Mouse (Mus musculus) liver, embryonic 14.5 days (tissue): Measurements from ENCODE around the gene Ccdc124. TPM values are rescaled to one million over a fixed set of nuclear protein-coding genes. Genes with fewer than 3 reads are reported as not detected.
A peak's percentile ranks its signal among the peaks of the same experiment; 100 is the strongest.

Experiments
- ATAC-seq: fragments of 200-750 bp; cut with Nextera tagmentation; 2 replicates; pipeline ENCODE4 v1.8.0; 2017; ENCODE audit warnings: moderate number of reproducible peaks, mild to moderate bottlenecking, moderate library complexity; ENCODE audit not compliant: insufficient read depth
- DNase-seq, 3 experiments: peaks; one replicate each; pipeline ENCODE4 v3.0.0-alpha.2; 2012 to 2013; ENCODE audit warnings: low read depth in 3 of 3, low spot score in 3 of 3
- H3K27ac ChIP-seq: fragments of 300-500 bp; sonication (generic); 2 replicates; pipeline ENCODE4 v1.5.1; 2014; ENCODE audit warnings: moderate library complexity, mild to moderate bottlenecking, control low read depth, inconsistent platforms
- H3K27me3 ChIP-seq: fragments of 300-500 bp; sonication (generic); 2 replicates; pipeline ENCODE4 v1.6.1; 2014; ENCODE audit warnings: mild to moderate bottlenecking, low read length, moderate library complexity; ENCODE audit not compliant: control insufficient read depth, insufficient read depth
- H3K36me3 ChIP-seq: fragments of 300-500 bp; sonication (generic); replicated peaks from 2 replicates; pipeline ENCODE4 v1.6.1; 2014; ENCODE audit warnings: low read depth; ENCODE audit not compliant: control insufficient read depth, insufficient read depth
- H3K4me1 ChIP-seq, 2 experiments: fragments of 200-500 bp in 1 of 2; fragments of 300-500 bp in 1 of 2; sonication (generic) in 1 of 2; replicated peaks; 2 replicates each; pipeline ENCODE4 v1.6.1; 2012 to 2014; ENCODE audit warnings: antibody characterized with exemption in 1 of 2, inconsistent platforms in 1 of 2, low read length in 1 of 2; ENCODE audit not compliant: control insufficient read depth in 2 of 2, insufficient read depth in 2 of 2
- H3K4me2 ChIP-seq: fragments of 300-500 bp; sonication (generic); 2 replicates; pipeline ENCODE4 v1.6.1; 2014; ENCODE audit warnings: low read depth, mild to moderate bottlenecking, control low read depth, moderate library complexity
- H3K4me3 ChIP-seq, 2 experiments: fragments of 200-500 bp in 1 of 2; fragments of 300-500 bp in 1 of 2; sonication (generic) in 1 of 2; 2 replicates each; pipeline ENCODE4 v1.5.1; 2012 to 2014; ENCODE audit warnings: low read depth in 2 of 2, low read length in 2 of 2, mild to moderate bottlenecking in 2 of 2, control low read depth in 1 of 2, inconsistent platforms in 1 of 2, moderate library complexity in 1 of 2; ENCODE audit not compliant: insufficient read depth in 1 of 2
- H3K9ac ChIP-seq: fragments of 300-500 bp; sonication (generic); replicated peaks from 2 replicates; pipeline ENCODE4 v1.6.1; 2014; ENCODE audit warnings: mild to moderate bottlenecking, control low read depth, moderate library complexity
- H3K9me3 ChIP-seq: fragments of 300-500 bp; sonication (generic); 2 replicates; pipeline ENCODE4 v1.6.1; 2016; ENCODE audit warnings: low read length, mixed read lengths; ENCODE audit not compliant: control insufficient read depth
- CTCF ChIP-seq: IDR thresholded peaks from 2 replicates; pipeline ENCODE4 v1.5.1; 2016; ENCODE audit warnings: antibody characterized with exemption, low read depth, control low read depth
- EP300 ChIP-seq: IDR thresholded peaks from 2 replicates; pipeline ENCODE4 v1.6.1; 2016; ENCODE audit warnings: antibody characterized with exemption, low read depth
- WGBS: fragments of 180-500 bp; shearing (Covaris S2); extraction: QIAGEN DNeasy Blood & Tissue Kit; methylation state at CpG from one replicate; pipeline ENCODE4 v1.1.7; 2014; ENCODE audit not compliant: insufficient replicate concordance; 5-methylcytosine and 5-hydroxymethylcytosine counted together
- polyA plus RNA-seq, 2 experiments: library from polyadenylated mRNA; depleted of rRNA in 1 of 2; stranded (reverse) in 1 of 2; unstranded in 1 of 2; fragments of >200 nt; fragmentation: Nextera tagmentation in 1 of 2; extraction: Ambion mirVana in 1 of 2; gene quantifications; 2 replicates each; pipeline versions ENCODE4 v1.2.1 to v1.2.3; 2012 to 2014

Ccdc124 gene
- 20.4 and 34.3 TPM in 2 replicates for polyA plus RNA-seq (2012; rRNA removed)
- polyA plus RNA-seq (2014; fragmentation: Nextera tagmentation; extraction: Ambion mirVana): 54.1 and 56.3 TPM in 2 replicates

GRCm38 (mm10) chr8:70873364-70873985, at the start of gene Ccdc124:
Gene Ccdc124 (minus strand): TSS chr8:70873935.
- peak within 1 kb of the TSS; percentile 84 for H3K4me2 ChIP-seq
- no peaks in the 10 kb centered on the region for H3K27me3 ChIP-seq
- peak within 1 kb of the TSS; percentile 87 for H3K9ac ChIP-seq
- H3K4me1 ChIP-seq: peaks cover 12 to 14% of the 10 kb centered on the region in 2 experiments
- no peaks in the 10 kb centered on the region for H3K9me3 ChIP-seq
- H3K4me3 ChIP-seq: peak within 1 kb of the TSS; percentile 78 to 79
- WGBS: under 1% methylated on average over 46 of the region's 46 CpGs
- H3K27ac ChIP-seq: peak within 1 kb of the TSS; percentile 69
- DNase-seq (peak; percentile 87 to 88 (median 87)), ATAC-seq (peak; percentile 88)
- TF ChIP-seq CTCF: peak; percentile 98
- TF ChIP-seq EP300: peak; percentile 16; the same call in 1 of the 2 replicates
- no peaks in the 10 kb centered on the region for H3K36me3 ChIP-seq

- no peak overlapping the region for H3K9ac ChIP-seq
These were observed 46.6 kb upstream of the Ccdc124 start for GRCm38 (mm10) chr8:70920049-70920922.

GRCm38 (mm10) chr8:70914704-70915103, 41.0 kb upstream of the Ccdc124 start:
- WGBS: 89% methylated on average over 17 of the region's 17 CpGs
- Histone ChIP-seq H3K27me3 (no peaks in the 10 kb centered on the region), H3K4me1 (no peaks in the 10 kb centered on the region), H3K4me2 (no peak overlapping the region), H3K27ac (no peak overlapping the region), H3K9me3 (no peaks in the 10 kb centered on the region), H3K36me3 (peaks cover 28% of the 10 kb centered on the region), H3K9ac (no peak overlapping the region), H3K4me3 (no peak overlapping the region)
- TF ChIP-seq EP300 (no peak), CTCF (no peak)
- no peak for ATAC-seq
- DNase-seq: no peak

More at GRCm38 (mm10) chr8:70920049-70920922, 46.6 kb upstream of the Ccdc124 start:
- no peak for DNase-seq
- Histone ChIP-seq H3K27ac (no peak overlapping the region), H3K27me3 (no peaks in the 10 kb centered on the region), H3K9me3 (no peaks in the 10 kb centered on the region), H3K4me1 (no peaks in the 10 kb centered on the region), H3K4me2 (no peak overlapping the region), H3K4me3 (no peak overlapping the region), H3K36me3 (peaks cover 10% of the 10 kb centered on the region)
- TF ChIP-seq CTCF: no peak
- no peak for TF ChIP-seq EP300
- WGBS: 72% methylated on average over 9 of the region's 9 CpGs
- ATAC-seq: no peak

GRCm38 (mm10) chr8:70913523-70913922, 39.8 kb upstream of the Ccdc124 start:
- Histone ChIP-seq H3K9ac (no peak overlapping the region), H3K4me3 (no peak overlapping the region), H3K9me3 (no peaks in the 10 kb centered on the region), H3K4me1 (no peaks in the 10 kb centered on the region), H3K27me3 (no peaks in the 10 kb centered on the region), H3K36me3 (peaks cover 28% of the 10 kb centered on the region), H3K4me2 (no peak overlapping the region), H3K27ac (no peak overlapping the region)
- ATAC-seq (no peak), DNase-seq (no peak)
- TF ChIP-seq CTCF (no peak), EP300 (no peak)
- 93% methylated on average over 26 of the region's 26 CpGs for WGBS

GRCm38 (mm10) chr8:70912955-70913354, 39.2 kb upstream of the Ccdc124 start:
- Histone ChIP-seq H3K4me1 (no peaks in the 10 kb centered on the region), H3K36me3 (peaks cover 28% of the 10 kb centered on the region), H3K9me3 (no peaks in the 10 kb centered on the region), H3K4me3 (no peak overlapping the region), H3K27me3 (no peaks in the 10 kb centered on the region), H3K9ac (no peak overlapping the region), H3K4me2 (no peak overlapping the region), H3K27ac (no peak overlapping the region)
- WGBS: 86% methylated on average over 30 of the region's 30 CpGs
- no peak for DNase-seq
- no peak for TF ChIP-seq EP300
- no peak for TF ChIP-seq CTCF
- ATAC-seq: no peak
